Mouse (Mus musculus): ENCODE data around the gene Olfr361. TPM values are rescaled to one million over a fixed set of nuclear protein-coding genes. Genes with fewer than 3 reads are reported as not detected.

The Olfr361 gene
- polyA plus RNA-seq (2015; fragmentation: Illumina TruSeq; extraction: RNeasy Lipid Tissue Mini Kit (QIAGEN cat#74804); ENCODE audit: low read depth, low replicate concordance) = not detected

GRCm38 (mm10) chr2:37089190-37089589, at the start of gene Olfr361:
Gene Olfr361, minus strand, starts transcription at chr2:37089290.

GRCm38 (mm10) chr2:37117810-37118209, 28.7 kb upstream of the Olfr361 start, which contains the start of gene Olfr362:
Gene Olfr362, minus strand, starts transcription at chr2:37117910.

GRCm38 (mm10) chr2:37065446-37065845, 23.6 kb downstream of the Olfr361 start, which contains the start of gene Olfr360:
Gene Olfr360, plus strand, starts transcription at chr2:37065746.

Other genes starting within 250 kb of the Olfr361 start
- not detected for gene Olfr350, start 243.0 kb downstream of the Olfr361 start, polyA plus RNA-seq (2015; fragmentation: Illumina TruSeq; extraction: RNeasy Lipid Tissue Mini Kit (QIAGEN cat#74804); ENCODE audit: low read depth, low replicate concordance)
- gene Olfr351, start 226.6 kb downstream of the Olfr361 start, polyA plus RNA-seq (2015; fragmentation: Illumina TruSeq; extraction: RNeasy Lipid Tissue Mini Kit (QIAGEN cat#74804); ENCODE audit: low read depth, low replicate concordance) = not detected
- not detected for gene Olfr352, start 220.8 kb downstream of the Olfr361 start, polyA plus RNA-seq (2015; fragmentation: Illumina TruSeq; extraction: RNeasy Lipid Tissue Mini Kit (QIAGEN cat#74804); ENCODE audit: low read depth, low replicate concordance)
- gene Olfr353, start 196.4 kb downstream of the Olfr361 start, polyA plus RNA-seq (2015; fragmentation: Illumina TruSeq; extraction: RNeasy Lipid Tissue Mini Kit (QIAGEN cat#74804); ENCODE audit: low read depth, low replicate concordance) = not detected
- gene Olfr354, start 183.6 kb downstream of the Olfr361 start, polyA plus RNA-seq (2015; fragmentation: Illumina TruSeq; extraction: RNeasy Lipid Tissue Mini Kit (QIAGEN cat#74804); ENCODE audit: low read depth, low replicate concordance) = not detected
- gene Olfr355, start 160.4 kb downstream of the Olfr361 start, polyA plus RNA-seq (2015; fragmentation: Illumina TruSeq; extraction: RNeasy Lipid Tissue Mini Kit (QIAGEN cat#74804); ENCODE audit: low read depth, low replicate concordance) = not detected
- gene Olfr356, start 152.2 kb downstream of the Olfr361 start, polyA plus RNA-seq (2015; fragmentation: Illumina TruSeq; extraction: RNeasy Lipid Tissue Mini Kit (QIAGEN cat#74804); ENCODE audit: low read depth, low replicate concordance) = not detected
- not detected for gene Olfr357, start 95.5 kb downstream of the Olfr361 start, polyA plus RNA-seq (2015; fragmentation: Illumina TruSeq; extraction: RNeasy Lipid Tissue Mini Kit (QIAGEN cat#74804); ENCODE audit: low read depth, low replicate concordance)
- gene Olfr358, start 80.0 kb downstream of the Olfr361 start, polyA plus RNA-seq (2015; fragmentation: Illumina TruSeq; extraction: RNeasy Lipid Tissue Mini Kit (QIAGEN cat#74804); ENCODE audit: low read depth, low replicate concordance) = not detected
- not detected for gene Olfr360, start 23.5 kb downstream of the Olfr361 start, polyA plus RNA-seq (2015; fragmentation: Illumina TruSeq; extraction: RNeasy Lipid Tissue Mini Kit (QIAGEN cat#74804); ENCODE audit: low read depth, low replicate concordance)
- not detected for gene Olfr362, start 28.6 kb upstream of the Olfr361 start, polyA plus RNA-seq (2015; fragmentation: Illumina TruSeq; extraction: RNeasy Lipid Tissue Mini Kit (QIAGEN cat#74804); ENCODE audit: low read depth, low replicate concordance)
- gene Olfr364-ps1, start 50.0 kb upstream of the Olfr361 start, polyA plus RNA-seq (2015; fragmentation: Illumina TruSeq; extraction: RNeasy Lipid Tissue Mini Kit (QIAGEN cat#74804); ENCODE audit: low read depth, low replicate concordance) = not detected
- not detected for gene Olfr365, start 98.9 kb upstream of the Olfr361 start, polyA plus RNA-seq (2015; fragmentation: Illumina TruSeq; extraction: RNeasy Lipid Tissue Mini Kit (QIAGEN cat#74804); ENCODE audit: low read depth, low replicate concordance)
- not detected for gene Olfr366, start 122.3 kb upstream of the Olfr361 start, polyA plus RNA-seq (2015; fragmentation: Illumina TruSeq; extraction: RNeasy Lipid Tissue Mini Kit (QIAGEN cat#74804); ENCODE audit: low read depth, low replicate concordance)
- not detected for gene Olfr368, start 237.2 kb upstream of the Olfr361 start, polyA plus RNA-seq (2015; fragmentation: Illumina TruSeq; extraction: RNeasy Lipid Tissue Mini Kit (QIAGEN cat#74804); ENCODE audit: low read depth, low replicate concordance)